Mouse (Mus musculus) brain, embryonic 18.5 days (tissue): ENCODE measurements around the gene Hip1r.

Source experiments
- DNase-seq: peaks from one replicate; pipeline ENCODE4 v3.0.0-alpha.2; 2012; ENCODE audit warnings: low read depth, low spot score

Gene Hip1r

DNA sequence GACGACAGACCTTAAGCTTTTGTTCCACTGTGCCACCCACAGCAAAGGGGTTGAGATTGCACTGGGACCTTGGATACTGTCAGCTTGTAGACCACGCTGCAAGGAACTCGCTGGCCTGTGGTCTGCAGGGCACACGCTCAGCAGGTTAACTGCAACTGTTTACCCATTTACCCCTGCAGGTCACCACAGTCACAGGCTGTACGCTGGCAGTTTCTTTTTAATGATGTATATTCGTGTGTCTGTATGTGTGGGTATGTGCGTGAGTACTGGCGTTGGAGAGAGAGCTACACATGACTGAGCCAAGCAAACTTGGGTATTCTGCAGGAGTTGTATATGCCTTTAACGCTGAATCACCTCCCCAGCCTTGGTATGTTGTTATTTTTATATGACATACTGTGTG is 45.2 kb downstream of the Hip1r start:
- no peak for DNase-seq

DNA sequence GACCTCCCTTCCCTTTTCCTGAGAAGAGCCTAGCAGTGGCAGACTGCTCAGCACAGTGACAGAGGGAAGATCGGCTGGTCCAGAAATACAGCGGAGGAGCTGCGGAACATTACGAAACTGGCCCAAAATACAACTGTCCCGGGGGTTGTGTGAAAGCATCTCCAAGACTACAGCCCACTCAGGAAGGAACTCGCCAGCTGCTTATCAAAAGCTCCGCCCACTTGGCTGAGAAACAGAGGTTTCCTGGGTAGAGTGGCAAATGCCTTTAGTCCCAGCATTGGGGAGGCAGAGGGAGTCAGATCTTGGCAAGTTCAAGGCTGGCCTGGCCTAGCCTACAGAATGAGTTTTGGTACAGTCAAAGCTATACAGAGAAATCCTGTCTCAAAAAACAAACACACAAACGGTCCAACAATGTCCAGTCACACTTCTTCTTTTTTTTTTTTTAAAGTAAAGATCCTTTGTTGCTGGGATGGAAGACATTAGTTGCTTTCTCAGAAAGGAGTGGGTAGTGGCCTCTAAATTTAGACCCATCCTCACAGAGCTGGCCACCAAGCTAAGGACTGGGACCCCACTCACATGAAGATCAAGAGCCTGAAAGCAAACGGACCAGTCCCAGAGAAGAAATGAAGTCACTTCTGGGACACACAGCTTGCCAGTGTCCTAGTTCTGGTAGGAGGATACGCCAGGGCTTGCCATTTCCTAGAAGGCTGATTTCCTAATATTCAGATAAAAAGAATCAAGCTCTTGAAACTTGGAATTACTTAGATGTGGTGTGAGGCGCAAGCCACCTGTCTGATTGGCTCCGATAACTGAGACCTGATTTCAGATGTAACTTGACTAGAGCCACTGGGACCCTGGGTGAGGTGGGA is 46.2 kb downstream of the Hip1r start:
- no peak for DNase-seq

DNA sequence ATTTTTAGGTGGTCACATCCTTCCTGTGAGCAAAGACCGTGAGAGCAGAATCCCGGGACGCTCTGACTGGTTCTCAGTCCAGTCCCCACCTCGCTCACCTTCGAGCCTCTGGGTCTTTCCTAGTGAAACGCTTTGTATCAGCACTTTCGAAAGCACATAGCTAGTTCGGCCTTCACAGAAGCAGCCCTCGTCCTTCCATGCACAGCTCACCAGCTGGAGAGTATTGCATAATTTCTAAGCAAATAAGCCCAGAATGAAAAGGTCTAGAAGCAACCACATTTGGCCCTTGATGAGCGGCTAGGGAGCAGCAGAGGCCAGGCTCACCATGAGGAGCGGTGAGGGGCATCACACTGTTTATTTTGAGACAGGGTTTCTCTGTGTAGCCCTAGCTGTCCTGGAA is 47.7 kb downstream of the Hip1r start:
- no peak for DNase-seq

DNA sequence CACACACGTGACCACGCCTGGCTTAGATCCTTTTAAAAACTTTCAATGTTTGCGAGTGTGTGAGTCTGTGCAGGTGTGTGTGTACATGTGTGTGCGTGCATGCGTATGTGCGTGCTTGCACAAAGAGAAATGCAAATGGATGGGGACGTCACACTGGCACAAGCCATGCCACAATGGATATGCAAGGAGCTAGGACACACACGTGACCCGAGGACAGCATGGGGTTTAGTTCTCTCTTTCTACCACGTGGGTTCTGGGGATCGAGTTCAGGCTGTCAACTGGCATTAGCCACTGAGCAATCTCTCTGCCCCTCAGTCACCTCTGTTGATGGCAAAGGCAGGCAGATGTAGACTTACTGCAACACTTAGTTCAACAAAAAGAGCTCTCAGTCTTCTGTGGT is 48.3 kb downstream of the Hip1r start:
- DNase-seq = no peak

DNA sequence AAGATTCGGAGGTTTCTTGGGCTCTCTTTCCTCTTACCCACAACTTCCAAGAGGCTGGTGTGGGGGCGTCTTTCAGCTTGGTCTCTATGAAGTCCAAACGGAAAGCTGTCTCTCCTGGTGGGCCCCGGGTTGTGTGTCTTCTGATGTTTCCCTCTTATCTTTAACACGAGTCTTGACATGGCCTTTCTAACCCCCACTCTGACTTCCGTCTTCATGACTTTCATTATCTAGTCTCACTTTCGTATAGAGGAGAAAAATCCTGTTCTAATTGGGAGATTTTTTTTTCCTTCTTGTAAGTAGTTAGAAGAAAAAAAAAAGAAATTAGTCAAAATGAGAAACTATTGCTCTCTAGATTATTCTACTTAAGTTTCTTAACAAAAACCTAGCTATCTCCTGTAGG is 48.9 kb downstream of the Hip1r start:
- DNase-seq = no peak

DNA sequence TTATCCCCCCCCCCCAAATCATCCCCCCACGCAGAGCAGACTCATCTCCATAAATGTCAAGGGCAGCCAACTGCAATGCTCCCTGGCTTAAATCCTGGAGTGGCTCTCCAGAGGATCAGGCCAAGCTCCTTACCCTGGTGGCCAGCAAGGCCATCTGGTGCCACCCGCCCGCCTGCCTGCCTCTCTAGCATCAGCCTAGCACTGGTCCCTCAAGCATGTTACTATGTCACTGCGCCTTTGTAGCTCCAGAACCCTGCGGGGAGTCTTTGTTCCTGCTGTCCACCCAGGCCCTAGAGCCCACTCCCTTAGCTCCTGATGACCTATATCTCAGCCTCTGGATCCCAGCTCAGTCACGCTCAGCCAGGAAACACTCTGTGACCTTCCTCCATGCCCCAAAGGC is 51.2 kb downstream of the Hip1r start:
- no peak for DNase-seq

DNA sequence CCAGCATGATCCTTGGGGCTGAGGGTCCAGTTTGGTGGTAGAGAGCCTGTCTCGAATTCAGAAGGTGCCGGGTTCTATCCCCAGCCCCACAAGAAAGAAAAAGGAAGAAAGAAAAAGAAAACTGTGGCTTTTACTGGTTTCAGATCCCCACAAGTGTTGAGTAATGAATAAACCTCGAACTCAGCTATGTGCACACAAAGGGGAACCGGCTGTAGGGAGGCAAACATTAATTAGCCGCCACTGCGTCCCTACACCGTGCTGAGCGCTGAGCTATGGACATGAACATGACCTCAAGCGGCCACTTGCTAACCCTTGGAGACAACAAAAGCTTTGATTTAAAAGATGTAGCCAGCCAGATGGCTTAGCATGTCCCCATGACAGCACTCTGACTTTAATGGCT is 51.7 kb downstream of the Hip1r start:
- DNase-seq = no peak

DNA sequence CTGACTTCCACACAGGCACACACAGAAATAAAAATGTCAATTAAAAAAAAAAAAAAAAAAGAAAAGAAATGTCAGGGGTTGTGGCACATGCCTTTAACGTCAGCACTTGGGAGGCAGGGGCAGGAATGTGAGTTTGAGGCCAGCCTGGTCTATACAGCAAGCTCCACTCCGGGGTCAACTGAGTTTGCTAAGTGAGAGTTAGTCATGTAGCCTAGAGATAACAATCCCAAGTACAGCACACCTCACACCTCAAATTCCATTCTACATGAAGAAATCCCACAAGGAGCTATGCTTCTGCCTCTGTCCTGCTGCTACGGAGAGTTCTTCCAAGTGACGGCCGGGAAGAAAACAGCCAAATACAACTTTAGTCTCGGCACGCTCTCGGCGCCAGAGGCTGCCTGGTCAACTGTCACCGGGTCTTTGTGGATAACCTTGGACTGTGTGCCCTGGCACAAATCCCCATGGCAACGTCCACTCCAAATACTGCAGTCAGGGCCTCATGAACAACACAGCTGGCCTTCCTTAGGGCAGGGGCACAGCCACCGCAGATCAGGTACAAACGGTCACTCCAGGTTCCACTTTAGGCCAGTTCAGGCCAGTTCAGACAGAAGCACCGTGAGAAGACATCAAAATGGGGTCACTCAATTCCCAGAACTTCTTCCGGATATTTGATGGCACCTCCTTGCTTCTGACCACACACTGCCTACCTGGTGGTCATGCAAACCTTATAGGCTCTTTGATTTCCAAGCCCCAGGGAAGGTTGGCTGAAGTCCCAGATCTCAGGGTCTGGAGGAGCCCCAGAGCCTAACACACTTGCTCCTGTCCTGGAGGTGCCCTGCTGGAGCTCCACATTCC is 52.4 kb downstream of the Hip1r start:
- no peak for DNase-seq

DNA sequence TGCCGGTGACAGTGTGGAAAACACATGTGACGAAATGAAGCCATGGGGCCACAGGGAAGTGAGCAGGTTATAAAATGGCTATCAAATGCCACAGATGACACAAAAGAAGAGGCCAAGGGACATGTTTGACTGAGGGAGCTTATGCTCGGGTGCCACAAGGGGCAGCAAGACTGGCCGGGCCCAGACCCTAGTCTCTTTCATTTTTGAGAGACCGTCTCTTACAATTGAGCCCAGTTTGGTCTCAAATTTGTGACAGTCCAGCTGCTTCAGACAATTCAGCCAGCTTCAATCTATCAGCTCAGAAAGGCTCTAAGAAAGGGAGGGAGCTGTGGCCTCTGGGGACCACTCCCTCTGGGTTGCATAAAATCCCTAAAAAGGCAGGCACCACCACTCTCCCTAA is 53.1 kb downstream of the Hip1r start:
- no peak for DNase-seq

DNA sequence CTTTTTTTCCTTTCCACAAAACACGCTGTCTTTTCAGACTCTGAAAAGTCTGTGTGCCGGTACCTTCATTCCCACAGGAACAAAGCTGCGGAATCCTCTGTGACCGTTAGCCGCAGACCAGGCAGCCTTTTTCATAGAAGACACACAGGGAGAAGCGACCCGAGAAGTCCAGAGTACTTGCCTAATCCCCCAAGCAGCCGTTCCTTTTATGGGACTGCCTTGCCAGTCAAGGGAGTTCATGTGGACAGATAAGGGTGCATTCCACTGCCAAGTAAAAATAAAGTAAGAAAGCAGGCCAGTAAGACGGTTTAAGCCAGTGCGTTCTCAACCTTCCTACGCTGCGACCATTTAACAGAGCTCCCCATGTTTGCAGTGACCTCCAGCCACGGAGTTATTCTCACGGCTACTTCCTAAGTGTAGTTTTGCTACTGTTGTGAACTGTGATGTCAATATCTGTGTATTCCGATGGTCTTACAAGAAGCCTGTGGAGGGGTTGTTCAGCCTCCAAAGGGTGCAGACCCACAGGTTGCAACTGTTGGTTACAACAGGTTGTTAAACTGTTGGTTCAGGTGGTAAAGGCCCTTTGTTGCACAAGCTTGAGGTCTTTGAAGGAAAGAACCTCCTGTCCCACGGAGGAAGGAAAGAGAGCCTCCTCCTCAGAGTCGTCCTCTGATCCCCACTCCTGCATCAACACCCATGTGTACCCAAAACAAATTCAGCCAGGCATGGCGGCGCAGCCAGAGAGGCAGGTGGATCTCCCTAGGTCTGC is 54.5 kb downstream of the Hip1r start:
- no peak for DNase-seq

DNA sequence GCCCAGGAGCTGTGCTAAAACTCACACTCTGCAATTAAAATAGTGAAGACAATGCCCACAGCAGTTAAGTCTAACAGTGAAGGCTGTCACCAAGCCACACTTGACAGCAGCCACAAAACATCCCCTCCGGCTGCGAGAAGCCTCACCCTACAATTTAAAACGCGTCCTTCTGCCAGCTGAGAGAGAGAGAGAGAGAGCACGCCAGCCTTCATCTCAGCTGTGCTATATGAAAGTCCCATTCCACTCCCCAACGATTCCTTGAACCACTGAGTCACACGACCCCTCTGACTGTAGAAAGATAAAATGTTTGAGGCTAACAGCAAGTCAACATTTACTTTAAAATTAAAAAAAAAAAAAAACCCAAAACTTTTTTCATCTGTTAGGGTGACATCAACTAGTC is 55.3 kb downstream of the Hip1r start:
- no peak for DNase-seq

DNA sequence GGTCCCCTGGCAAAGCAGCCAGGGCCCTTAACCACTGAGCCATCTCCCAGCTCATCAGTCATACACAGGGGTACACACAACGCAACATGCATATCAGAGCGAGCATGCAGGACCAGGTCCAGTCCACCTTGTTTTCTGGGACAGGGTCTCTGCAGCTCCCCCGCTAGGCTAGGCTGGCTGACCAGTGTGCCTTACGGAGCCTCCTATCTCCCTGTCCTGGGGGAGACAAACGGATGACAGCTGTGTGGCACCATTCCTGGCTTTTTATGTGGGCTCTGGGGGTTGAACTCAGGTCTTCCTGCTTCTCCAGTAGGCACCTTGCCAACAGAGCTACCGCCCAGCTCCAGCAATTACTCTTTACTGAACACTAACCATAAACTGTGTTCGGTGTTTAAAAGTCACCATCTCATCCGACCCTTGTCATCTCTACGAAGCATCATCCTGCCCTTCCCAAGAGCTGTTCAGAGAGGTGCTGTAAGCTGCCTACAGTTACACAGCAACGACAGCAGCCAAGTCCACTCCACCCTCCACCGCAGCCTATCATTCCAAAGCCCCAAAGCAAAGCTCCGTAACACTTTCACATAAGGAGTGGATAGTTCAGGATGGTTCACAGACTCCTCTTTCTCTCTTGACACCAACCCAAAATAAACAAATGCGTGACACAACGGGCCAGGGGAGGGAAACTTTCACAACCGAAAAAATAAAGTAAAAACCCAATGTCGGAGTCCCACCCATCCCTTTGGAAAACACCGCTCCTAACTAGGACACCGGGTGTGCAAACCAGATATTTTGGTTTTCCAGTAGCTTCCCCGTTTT is 56.0 kb downstream of the Hip1r start:
- DNase-seq = no peak

DNA sequence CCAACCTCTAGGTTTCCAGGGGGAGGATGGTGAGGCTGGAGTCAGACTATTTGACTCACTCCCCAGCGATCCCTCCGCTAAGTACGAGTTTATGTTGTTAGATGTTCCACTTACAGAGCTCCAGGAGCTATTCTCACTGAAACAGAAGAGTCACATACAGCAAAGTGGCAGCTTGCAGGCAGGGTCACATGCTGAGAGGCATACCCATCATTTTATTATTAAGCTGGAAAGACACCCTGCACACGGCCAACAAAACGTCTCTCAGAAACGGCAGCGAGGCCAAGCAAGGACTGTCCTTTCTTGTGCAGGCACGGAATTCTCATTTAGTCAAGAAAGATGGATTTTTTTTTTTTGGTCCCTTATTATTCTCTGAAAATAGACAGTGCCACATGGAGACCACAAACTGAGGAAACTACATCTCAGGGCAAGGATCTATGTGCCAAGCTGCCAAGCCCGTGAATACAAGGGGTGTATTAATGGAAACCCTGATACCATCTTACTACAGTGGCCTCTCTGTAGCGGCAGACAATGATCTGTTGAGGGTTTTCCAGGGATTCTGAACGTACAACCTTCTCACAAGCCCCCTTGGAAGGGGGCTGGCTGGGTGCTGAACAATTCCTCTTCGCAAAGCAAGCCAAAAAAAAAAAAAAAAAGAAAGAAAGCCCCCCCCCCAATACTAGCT is 57.1 kb downstream of the Hip1r start:
- no peak for DNase-seq

DNA sequence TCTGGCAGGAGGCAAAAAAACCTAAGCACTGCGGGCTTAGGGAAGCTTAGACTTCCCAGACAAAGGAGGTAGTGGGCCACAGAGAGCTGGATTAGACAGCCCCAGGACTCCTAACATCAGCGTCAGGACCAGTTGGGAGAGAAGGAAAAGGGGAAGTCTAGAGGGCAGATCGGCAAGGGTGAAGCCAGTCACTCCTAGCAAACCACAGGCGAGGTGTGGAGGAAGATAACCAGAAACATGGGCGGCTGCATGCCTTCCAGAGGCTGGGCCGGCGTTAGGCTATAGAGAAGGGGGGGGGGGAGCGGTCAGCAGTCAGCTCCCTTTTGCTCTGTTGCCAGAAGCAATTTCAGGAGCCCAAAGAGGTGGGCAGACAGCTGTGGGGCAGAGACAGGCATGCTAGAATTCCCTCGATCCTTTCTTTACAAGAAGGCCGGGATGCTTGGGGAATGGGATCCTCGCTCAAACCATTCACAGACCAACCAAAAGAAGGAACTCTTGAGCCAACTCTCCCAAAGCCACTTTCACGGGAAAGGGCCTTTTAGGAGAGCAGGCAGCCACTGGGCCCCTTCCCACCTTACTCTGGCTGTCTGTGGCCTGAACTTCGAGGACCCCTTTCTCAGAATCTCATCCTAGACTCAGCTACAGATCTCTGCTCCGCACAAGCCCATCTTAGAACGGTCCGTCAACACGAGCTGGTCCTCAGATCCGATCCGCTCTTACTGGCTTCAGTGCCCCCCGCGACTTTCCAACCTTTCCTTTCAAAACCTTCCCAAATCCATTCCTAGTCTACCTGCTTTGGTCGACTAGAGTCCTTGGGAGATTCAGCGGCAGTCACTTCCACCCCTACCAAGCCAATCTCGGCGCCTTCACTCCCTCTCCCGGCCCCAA is 57.9 kb downstream of the Hip1r start:
- DNase-seq = no peak

DNA sequence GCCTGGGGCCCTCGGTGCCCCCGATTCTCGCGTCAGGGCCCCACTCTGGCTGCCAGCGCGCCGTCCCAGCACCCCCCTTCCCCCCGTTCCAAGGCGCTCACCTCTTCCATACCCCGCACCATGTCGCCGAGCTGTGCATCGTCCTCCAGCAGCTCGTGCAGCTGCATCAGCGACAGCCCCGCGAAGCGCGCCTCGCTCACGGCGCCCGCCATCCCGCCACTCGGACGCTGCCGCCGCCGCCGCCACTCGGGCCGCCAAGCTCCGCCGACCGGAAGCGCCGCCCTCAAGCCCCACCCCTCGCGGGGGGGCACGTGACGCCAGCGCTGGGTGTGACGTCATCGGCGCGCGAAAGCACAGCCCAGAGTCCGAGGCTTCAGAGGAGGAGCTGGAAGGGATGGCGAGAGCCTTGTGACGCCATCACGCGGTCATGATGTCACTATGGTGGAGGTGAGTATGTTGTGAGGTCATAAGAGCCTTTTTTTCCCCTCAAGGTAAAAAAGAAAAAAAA is 58.6 kb downstream of the Hip1r start, which contains the start of gene Vps37b:
Vps37b (minus strand) TSS at position 270 of the 508 bp plus-strand sequence.
- DNase-seq = peak; percentile 69

DNA sequence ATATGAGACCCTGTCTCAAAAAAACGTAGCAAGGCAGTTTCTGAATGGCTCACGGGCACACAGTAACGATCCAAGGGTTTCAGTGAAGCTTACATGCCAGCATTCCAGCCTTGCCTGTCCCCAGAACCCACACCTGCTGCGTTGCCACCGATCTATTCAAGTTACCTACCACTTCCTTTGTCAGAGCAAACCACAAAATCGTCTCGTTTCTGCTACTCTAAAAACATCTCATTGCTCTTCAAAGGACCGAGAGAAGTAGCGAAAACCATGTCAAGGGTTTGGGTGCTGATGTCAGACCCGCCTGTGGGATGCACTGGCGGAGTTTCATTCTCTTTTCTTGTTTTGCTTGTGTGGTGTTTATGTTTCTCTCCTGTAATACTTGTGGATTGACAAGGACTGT is 61.0 kb downstream of the Hip1r start:
- no peak for DNase-seq

DNA sequence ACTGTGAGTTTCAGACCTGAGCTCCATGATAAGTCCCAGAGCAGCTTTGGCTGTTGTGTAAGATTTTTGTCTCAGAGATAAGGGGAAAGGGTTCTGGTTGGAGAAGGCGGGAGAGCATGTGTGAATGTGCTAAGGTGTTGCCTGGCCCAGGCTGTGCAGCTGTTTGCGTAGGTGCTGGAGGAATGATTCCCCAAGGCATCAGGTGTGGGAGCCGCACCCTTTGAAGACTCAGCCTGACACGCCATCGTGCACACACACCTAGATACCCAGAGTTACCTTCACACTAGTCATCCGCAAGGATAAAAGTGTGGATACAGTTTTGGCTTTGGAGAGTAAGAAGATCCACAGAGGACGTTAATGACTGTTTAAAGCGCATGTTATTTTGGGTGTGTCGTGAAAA is 62.0 kb downstream of the Hip1r start:
- no peak for DNase-seq

DNA sequence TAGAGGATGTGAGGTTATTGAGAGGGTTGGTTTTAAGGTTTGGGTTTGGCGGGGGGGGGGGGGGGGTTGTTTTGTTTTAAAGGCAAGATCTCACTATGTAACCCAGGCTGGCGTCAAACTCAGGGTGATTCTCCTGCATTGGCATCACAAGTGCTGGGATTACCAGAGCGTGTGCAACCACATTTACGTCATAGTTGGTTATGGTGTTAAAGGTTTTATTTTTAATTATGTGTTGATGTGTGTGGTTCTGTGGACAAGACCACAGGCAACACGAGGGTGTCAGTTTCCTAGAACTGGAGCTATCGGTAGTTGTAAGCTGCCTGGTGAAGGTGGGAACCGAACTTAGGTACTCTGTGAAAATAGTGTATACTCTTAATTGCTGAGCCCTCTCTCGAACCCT is 62.4 kb downstream of the Hip1r start:
- DNase-seq = no peak

DNA sequence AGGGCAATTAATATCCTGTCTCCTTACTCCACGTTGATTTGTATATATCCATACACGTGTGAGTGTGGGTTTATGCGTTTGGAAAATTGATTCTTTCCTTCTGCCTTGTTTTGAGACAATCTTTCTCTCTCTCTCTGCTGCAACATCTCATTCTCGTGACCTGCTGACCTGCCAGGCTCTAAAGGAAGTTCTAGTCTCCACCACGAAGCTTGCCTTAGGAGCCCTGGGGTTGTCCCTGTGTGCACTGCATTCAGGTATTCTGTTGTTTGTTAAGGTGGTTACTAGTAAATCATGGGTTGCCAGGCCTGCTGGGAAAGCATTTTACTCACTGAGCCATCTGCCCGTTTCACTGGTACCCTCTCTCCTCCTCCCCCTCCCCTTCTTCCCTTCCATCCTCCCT is 62.9 kb downstream of the Hip1r start:
- DNase-seq = no peak
